Mouse (Mus musculus): Measurements from ENCODE around the gene Skp1a. TPM values are rescaled to one million over a fixed set of nuclear protein-coding genes. Genes with fewer than 3 reads are reported as not detected.

Skp1a gene
- total RNA-seq, 2 experiments from 2014 or later: 234 to 243 TPM

DNA sequence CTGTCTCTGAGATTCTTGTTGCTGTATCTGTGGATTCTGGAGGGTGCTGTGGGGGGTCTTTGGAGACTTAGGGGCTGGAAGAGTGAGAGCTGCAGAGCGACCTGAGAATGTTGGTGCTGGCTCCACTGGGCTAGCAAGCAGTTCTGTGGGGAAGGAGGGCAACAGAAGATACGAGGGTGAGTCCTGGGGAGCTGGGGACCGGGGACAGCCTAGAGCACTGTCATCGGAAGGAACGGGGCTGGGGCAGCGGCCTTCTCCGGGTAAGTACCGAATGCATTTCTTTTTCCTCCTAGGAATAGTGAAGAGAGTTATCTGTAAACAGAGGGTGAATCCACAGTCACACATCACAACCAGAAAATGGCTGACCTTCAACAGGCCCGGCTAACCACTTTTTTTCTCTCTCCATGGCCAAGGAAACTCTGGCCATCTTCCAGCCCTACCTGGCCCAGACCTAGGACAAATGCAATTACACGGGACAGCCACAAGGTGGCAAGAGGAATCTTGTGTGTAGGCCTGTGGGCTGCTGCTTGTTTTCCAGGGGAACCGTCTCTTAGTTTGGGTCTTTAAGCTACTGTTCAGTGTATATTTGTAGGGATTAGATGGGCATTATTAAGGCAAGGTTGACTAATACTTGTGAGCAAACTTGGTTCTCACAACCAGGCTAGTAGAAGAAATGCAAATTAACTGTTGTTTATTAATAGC, 22.0 kb downstream of the Skp1a start:
- DNase-seq (ENCODE audit: low spot score in 2 of 2): peak in 1 of 2 experiments; percentile 62

GRCm38 (mm10) chr11:52255077-52255476, 23.3 kb downstream of the Skp1a start:
- DNase-seq (ENCODE audit: low spot score in 2 of 2): no peak

DNA sequence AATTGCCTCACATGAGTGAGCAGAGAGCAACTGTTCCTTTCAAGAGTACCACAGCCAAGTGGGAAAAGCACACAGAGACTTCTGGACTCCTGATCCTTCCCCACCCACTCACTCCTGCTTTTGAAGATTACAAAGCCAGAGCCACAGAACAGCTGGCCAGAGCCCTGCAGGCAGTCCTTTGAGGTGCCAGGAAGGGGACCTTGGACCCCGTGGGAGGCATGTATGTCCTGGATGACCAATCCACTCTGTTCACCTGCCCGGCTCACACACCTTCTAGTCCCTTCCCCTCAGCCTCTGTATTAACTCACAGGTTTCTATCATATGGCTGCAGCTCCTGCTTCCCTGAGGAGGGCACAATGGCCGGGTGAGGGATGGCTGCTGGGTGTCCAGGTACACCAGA, 25.6 kb downstream of the Skp1a start:
- DNase-seq (ENCODE audit: low spot score in 2 of 2): no peak

DNA sequence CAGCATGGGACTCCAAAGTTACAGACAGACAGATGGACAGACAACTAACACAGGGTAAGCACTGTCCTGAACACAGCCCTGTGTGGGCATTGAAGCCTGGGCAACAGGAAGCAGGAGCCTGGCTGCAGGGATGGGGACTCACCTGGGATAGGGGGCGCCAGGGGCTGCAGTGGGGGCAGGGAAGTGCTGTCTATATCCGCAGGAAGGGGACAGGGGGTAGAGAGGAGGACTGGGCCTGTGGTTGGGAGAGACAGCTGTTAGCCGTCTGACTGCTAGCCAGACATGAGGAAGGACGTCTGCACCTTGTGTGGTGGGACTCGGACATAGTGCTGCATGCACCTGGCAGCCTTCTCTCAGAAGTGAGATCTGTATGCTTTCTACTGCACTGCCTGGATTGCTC, 26.9 kb downstream of the Skp1a start:
- DNase-seq (ENCODE audit: low spot score in 2 of 2): peak in 1 of 2 experiments; percentile 10

- DNase-seq (ENCODE audit: low spot score in 2 of 2): peak in 1 of 2 experiments; percentile 7
Observed at GRCm38 (mm10) chr11:52260878-52261277, 29.1 kb downstream of the Skp1a start.

DNA sequence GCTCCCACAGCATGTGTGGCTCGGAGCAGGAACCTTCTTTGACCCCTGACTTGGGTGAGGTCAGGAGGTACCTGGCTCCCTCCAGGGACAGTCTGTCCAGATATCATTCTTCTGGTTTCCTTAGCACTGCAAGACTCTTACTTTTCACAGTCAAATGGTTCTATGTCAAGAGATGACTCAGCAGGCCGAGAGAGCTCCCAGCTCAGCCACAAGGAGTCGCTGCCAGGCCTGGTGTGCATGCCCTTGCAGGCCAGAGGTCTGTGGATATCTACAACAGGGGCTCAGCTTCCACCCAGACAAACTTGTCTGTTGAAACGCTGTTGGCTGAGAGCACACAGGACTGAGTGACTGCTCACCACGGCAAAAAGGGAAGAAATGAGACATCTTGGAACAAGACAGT, 30.1 kb downstream of the Skp1a start:
- DNase-seq (ENCODE audit: low spot score in 2 of 2): peak in 1 of 2 experiments; percentile 66

- no peak for DNase-seq (ENCODE audit: low spot score in 2 of 2)
Observed at GRCm38 (mm10) chr11:52262338-52262737, 30.5 kb downstream of the Skp1a start.

- no peak for DNase-seq (ENCODE audit: low spot score in 2 of 2)
Observed at GRCm38 (mm10) chr11:52264871-52265270, 33.1 kb downstream of the Skp1a start.

GRCm38 (mm10) chr11:52265616-52266307, 34.0 kb downstream of the Skp1a start:
- DNase-seq (ENCODE audit: low spot score in 2 of 2): no peak

- no peak for DNase-seq (ENCODE audit: low spot score in 2 of 2)
Observed at GRCm38 (mm10) chr11:52267271-52267670, 35.5 kb downstream of the Skp1a start.

- DNase-seq (ENCODE audit: low spot score in 2 of 2): no peak
Observed at GRCm38 (mm10) chr11:52268104-52268835, 36.5 kb downstream of the Skp1a start.

DNA sequence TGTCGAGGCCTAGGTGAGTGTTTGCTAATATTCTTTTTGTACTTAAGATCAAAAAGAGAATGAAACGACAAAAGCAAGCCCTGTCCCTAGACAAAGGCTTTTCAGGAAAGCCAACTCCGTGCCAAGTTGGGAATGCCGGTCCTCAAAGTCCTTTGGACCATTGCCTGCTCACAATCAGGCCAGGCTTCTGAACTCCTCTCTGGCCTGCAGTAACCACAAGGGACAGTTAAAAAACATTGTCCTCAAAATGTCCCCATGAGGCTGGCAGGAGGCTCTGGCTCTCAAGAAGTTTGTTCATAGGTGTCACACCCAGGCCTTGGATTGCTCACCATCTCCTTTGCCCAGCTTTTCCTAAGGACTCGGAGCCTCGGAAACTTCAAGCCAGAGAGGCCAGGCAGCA, 38.0 kb downstream of the Skp1a start:
- DNase-seq (ENCODE audit: low spot score in 2 of 2): no peak

- DNase-seq (ENCODE audit: low spot score in 2 of 2): no peak
Observed at GRCm38 (mm10) chr11:52271765-52272495, 40.1 kb downstream of the Skp1a start.

GRCm38 (mm10) chr11:52272619-52273018, 40.8 kb downstream of the Skp1a start:
- DNase-seq (ENCODE audit: low spot score in 2 of 2): no peak

- no peak for DNase-seq (ENCODE audit: low spot score in 2 of 2)
Observed at GRCm38 (mm10) chr11:52273183-52273941, 41.6 kb downstream of the Skp1a start.

- DNase-seq (ENCODE audit: low spot score in 2 of 2): no peak
Observed at GRCm38 (mm10) chr11:52273942-52274330, 42.1 kb downstream of the Skp1a start.

DNA sequence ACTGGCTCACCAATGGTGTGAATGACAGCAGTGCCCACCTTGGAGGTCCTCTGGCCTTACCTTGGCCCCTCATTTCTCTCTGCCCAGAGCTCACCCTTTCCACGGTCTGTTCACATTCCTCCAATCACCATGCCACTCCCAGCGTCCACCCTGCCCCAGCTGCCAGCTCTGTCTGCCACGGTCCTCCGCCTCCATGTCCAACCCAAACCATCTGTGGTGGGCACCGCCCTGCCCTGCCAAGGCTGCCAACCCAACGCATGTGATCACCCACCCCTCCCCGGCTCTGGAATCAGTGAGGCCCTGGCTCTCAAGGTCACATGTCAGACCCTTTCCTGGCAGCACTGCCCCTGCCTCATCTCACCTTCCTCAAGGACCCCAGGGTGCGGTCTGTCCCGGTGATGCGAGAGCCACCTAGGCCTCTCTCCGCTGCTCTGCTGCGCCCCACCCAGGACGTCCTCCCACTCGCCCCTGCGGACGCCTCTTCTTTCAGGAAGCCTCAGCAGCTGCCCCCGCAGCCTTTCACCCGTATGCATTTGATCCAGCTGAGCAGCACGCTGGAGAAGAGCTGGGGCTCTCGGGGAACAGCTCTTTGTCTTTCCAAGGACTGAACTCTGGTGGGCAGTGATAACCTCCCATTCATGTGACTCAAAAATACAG, 42.8 kb downstream of the Skp1a start:
- no peak for DNase-seq (ENCODE audit: low spot score in 2 of 2)

DNA sequence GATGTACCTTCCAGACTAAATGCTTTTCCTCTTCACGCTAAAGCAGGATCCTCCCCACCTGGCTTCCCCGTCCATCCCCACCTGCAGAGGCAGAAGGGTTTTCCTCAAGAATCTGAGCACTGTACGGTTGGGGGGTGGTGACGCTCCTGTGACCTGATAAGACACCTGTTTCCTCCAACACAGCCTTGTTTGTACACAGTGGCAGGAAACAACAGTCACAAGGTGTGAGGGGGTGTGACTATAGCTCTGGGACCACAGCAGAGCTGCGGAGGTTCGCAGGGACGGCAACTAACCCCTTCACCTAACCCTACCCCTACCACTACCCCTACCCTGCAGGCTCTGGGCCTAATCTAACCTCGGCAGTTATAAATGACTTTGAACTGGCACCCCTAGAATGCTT, 43.6 kb downstream of the Skp1a start:
- DNase-seq (ENCODE audit: low spot score in 2 of 2): no peak

GRCm38 (mm10) chr11:52275774-52276555, 44.2 kb downstream of the Skp1a start:
- no peak for DNase-seq (ENCODE audit: low spot score in 2 of 2)

Data from gastrocnemius, postnatal 4 days (tissue).